Mouse (Mus musculus): ENCODE data around the gene Cops7b. TPM values are rescaled to one million over a fixed set of nuclear protein-coding genes. Genes with fewer than 3 reads are reported as not detected.
"Not testable (repeated sequence)": the region's sequence is repeated elsewhere in the genome, so short reads cannot be mapped to it uniquely, and the experiment has no call there.

The Cops7b gene
- 53.5 and 60.6 TPM in 2 replicates for polyA plus RNA-seq (2015; fragmentation: Nextera tagmentation; extraction: Ambion mirVana)

DNA sequence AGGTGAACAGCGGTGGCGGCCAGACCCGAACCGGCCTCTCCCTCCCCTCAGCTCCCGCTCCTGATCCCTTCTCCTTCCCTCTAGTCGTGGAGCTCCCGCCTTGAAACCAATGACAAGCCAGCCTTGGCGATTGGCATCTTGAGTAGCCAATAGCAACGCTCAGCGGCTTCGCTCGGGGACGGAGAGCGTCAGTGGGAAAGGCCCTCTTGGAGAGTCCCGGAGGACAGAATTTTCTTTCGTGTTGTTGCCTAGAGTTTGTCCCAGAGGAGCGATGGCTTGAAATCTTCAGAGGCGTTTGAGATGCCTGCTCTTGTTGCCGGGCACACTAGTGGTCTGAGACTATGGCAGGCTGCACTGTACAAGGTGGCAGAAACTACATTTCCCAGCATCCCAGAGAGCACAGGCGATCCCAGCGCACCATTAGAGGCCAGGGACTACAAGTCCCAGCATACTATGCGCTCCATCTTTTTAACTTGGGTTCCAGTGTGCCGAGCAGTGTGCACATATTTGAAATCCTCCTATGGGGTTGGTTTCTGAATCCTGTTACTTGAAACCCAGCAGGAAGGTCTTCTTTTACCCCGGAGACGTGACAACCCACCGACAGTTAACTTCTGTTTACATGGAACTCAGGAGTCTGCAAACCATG, at the start of gene Cops7b, which contains the start of gene Pde6d:
Cops7b (plus strand) TSS at position 454 of the 646 bp plus-strand sequence.
Pde6d (minus strand) TSS at position 179 of the 646 bp plus-strand sequence.
- Histone ChIP-seq H3K4me1 (replicated peaks) (peaks cover 17% of the 10 kb centered on the region), H3K9ac (peak within 1 kb of the TSS; percentile 85), H3K4me3 (peak within 1 kb of the TSS; percentile 69), H3K9me3 (no peaks in the 10 kb centered on the region), H3K36me3 (no peaks in the 10 kb centered on the region), H3K27me3 (no peaks in the 10 kb centered on the region), H3K4me2 (peak within 1 kb of the TSS; percentile 71), H3K27ac (replicated peaks) (peak within 1 kb of the TSS; percentile 75)
- peak; percentile 98 for ATAC-seq (ENCODE audit: low read depth)
- WGBS = under 1% methylated on average over 26 of the region's 26 CpGs

- 78% methylated on average over 6 of the region's 6 CpGs for WGBS
- H3K9ac ChIP-seq = no peak overlapping the region
- no peak overlapping the region for H3K4me2 ChIP-seq
- no peak overlapping the region for H3K4me3 ChIP-seq
- no peak for ATAC-seq (ENCODE audit: low read depth)
- H3K36me3 ChIP-seq = peaks cover 25% of the 10 kb centered on the region
- no peaks in the 10 kb centered on the region for H3K9me3 ChIP-seq
- H3K4me1 ChIP-seq (replicated peaks) = peaks cover 35% of the 10 kb centered on the region
- H3K27me3 ChIP-seq = no peaks in the 10 kb centered on the region
- 0 out of 2 replicates have a peak overlapping the region, but pooled peaks have one; percentile 18 for H3K27ac ChIP-seq (replicated peaks)
Observed at GRCm38 (mm10) chr1:86533411-86534130, 49.1 kb upstream of the Cops7b start.

DNA sequence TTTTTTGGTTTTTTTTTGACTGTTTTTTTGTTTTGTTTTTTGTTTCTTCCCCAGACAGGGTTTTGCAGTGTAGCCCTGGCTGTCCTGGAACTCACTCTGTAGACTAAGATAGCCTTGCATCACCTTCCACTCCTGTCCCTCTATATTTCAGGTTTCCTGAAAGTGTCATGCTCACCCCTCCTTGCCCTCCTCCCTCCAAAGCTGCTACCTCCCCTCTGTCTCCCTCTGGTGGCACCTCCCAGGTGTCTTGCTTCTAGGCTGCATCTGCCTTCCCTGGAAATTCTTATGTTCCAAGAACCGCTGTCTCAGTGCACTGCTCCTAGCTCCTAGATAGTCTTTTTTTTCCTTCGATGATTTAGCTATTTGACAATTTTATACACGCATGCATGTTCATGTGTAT, 44.3 kb upstream of the Cops7b start:
- Histone ChIP-seq H3K36me3 (peaks cover 30% of the 10 kb centered on the region), H3K9me3 (no peaks in the 10 kb centered on the region), H3K9ac (no peak overlapping the region), H3K4me3 (no peak overlapping the region), H3K27ac (replicated peaks) (no peak overlapping the region), H3K4me2 (no peak overlapping the region), H3K27me3 (no peaks in the 10 kb centered on the region), H3K4me1 (replicated peaks) (no peaks in the 10 kb centered on the region; the same call in 1 of the 2 replicates)
- ATAC-seq (ENCODE audit: low read depth) = no peak
- WGBS = 70% methylated on average over 3 of the region's 3 CpGs

DNA sequence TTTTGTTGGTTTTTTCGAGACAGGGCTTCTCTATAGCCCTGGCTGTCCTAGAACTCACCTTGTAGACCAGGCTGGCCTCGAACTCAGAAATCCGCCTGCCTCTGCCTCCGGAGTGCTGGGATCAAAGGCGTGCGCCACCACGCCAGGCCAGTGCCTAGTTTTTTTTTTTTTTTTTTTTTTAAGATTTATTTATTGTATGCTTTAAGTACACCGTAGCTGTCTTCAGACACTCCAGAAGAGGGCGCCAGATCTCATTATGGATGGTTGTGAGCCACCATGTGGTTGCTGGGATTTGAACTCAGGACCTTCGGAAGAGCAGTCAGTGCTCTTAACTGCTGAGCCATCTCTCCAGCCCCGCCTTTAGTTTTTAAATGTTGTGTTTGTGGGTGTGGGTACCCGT, 43.1 kb upstream of the Cops7b start:
- H3K9me3 ChIP-seq; H3K4me1 ChIP-seq (replicated peaks); H3K27ac ChIP-seq (replicated peaks); H3K27me3 ChIP-seq; H3K4me2 ChIP-seq; H3K4me3 ChIP-seq; H3K9ac ChIP-seq; ATAC-seq (ENCODE audit: low read depth): not testable (repeated sequence)
- peaks cover 42% of the 10 kb centered on the region for H3K36me3 ChIP-seq
- 86% methylated on average over 12 of the region's 12 CpGs for WGBS

DNA sequence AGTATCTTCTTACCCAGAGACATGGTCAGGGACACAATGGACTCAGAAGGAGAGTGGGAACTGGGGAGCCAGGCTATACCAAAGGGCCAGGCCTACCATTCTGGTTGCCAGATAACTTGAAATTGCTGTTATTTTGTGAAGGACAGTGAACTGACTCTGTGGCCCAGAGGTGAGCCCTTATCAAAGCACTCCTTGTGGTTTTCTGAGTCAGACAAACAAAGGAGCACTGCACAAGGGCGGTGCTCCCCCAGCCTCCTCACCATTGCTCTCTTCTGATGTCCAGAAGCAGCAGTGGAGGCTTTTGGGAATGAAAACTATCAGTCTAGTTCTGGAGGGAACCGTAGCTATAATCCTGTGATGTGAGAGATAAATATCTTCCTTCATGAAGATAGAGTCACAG, 40.1 kb upstream of the Cops7b start:
- Histone ChIP-seq H3K4me2 (no peak overlapping the region), H3K4me1 (replicated peaks) (no peaks in the 10 kb centered on the region), H3K9ac (no peak overlapping the region), H3K27ac (replicated peaks) (no peak overlapping the region), H3K27me3 (no peaks in the 10 kb centered on the region), H3K36me3 (peaks cover 64% of the 10 kb centered on the region), H3K9me3 (no peaks in the 10 kb centered on the region), H3K4me3 (no peak overlapping the region)
- WGBS = 92% methylated on average over 2 of the region's 2 CpGs
- ATAC-seq (ENCODE audit: low read depth) = no peak

GRCm38 (mm10) chr1:86546797-86547196, 35.9 kb upstream of the Cops7b start:
- Histone ChIP-seq H3K9ac (no peak overlapping the region), H3K27me3 (no peaks in the 10 kb centered on the region), H3K4me3 (no peak overlapping the region), H3K4me1 (replicated peaks) (no peaks in the 10 kb centered on the region), H3K9me3 (no peaks in the 10 kb centered on the region), H3K36me3 (peaks cover 61% of the 10 kb centered on the region), H3K4me2 (no peak overlapping the region), H3K27ac (replicated peaks) (no peak overlapping the region)
- ATAC-seq (ENCODE audit: low read depth) = no peak
- 60% methylated on average over 3 of the region's 3 CpGs for WGBS

- no peak for ATAC-seq (ENCODE audit: low read depth)
- no peak overlapping the region for H3K27ac ChIP-seq (replicated peaks)
- H3K9me3 ChIP-seq = no peaks in the 10 kb centered on the region
- no peak overlapping the region for H3K9ac ChIP-seq
- no peak overlapping the region for H3K4me3 ChIP-seq
- H3K36me3 ChIP-seq = peaks cover 28% of the 10 kb centered on the region
- H3K27me3 ChIP-seq = no peaks in the 10 kb centered on the region
- 92% methylated on average over 4 of the region's 4 CpGs for WGBS
- H3K4me1 ChIP-seq (replicated peaks) = no peaks in the 10 kb centered on the region
- H3K4me2 ChIP-seq = no peak overlapping the region
Observed at GRCm38 (mm10) chr1:86551299-86551698, 31.4 kb upstream of the Cops7b start.

DNA sequence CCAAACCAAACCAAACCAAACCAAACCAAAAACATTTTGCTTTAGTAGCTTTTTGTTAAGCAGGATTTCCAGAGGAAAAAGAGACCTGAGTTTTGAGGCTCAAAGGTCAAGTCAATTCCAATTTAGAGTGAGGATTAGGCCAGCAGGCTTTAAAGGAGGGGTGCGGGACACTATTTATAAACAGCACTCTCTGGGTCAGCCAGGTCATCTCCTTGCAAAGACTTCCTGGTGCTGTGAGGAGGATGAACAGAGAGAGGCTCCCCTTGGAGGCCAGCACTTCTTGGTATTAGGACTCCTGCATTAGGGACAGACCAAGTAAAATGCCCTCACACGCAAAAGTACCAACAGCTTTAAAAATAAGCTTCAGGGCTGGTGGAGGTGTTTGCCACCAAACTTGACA, 30.8 kb upstream of the Cops7b start:
- H3K9ac ChIP-seq = no peak overlapping the region
- H3K4me1 ChIP-seq (replicated peaks) = no peaks in the 10 kb centered on the region
- no peak for ATAC-seq (ENCODE audit: low read depth)
- H3K36me3 ChIP-seq = peaks cover 26% of the 10 kb centered on the region
- H3K4me3 ChIP-seq = no peak overlapping the region
- WGBS = 75% methylated on average over 2 of the region's 2 CpGs
- H3K27me3 ChIP-seq = no peaks in the 10 kb centered on the region
- no peak overlapping the region for H3K27ac ChIP-seq (replicated peaks)
- H3K9me3 ChIP-seq = no peaks in the 10 kb centered on the region
- no peak overlapping the region for H3K4me2 ChIP-seq

- Histone ChIP-seq H3K27me3 (no peaks in the 10 kb centered on the region), H3K36me3 (peaks cover 30% of the 10 kb centered on the region), H3K4me1 (replicated peaks) (no peaks in the 10 kb centered on the region), H3K4me2 (no peak overlapping the region), H3K9ac (no peak overlapping the region), H3K4me3 (no peak overlapping the region), H3K9me3 (no peaks in the 10 kb centered on the region), H3K27ac (replicated peaks) (no peak overlapping the region)
- ATAC-seq (ENCODE audit: low read depth) = no peak
- WGBS = 91% methylated on average over 3 of the region's 3 CpGs
Observed at GRCm38 (mm10) chr1:86555665-86556064, 27.0 kb upstream of the Cops7b start.

DNA sequence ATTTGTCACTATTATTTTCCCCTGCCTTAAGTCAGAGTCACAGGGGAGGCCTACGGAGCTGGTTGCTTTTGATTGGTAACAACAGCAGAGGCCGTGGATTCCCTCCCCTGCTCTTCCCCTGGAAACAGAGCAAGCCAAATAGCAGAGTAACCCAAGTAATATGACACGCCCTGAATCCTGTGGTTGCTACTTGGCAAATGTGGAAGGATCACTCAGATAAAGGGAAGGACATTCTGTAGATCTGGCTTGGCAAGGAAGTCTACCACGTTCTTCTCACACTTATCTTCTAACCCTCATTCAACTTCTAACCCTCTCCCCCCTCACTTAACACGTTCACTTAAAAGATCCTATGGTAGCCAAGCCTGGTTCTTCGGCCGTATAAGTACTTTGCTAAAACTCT, 24.8 kb upstream of the Cops7b start:
- Histone ChIP-seq H3K4me2 (no peak overlapping the region), H3K9me3 (no peaks in the 10 kb centered on the region), H3K4me1 (replicated peaks) (no peaks in the 10 kb centered on the region), H3K36me3 (peaks cover 39% of the 10 kb centered on the region), H3K27me3 (no peaks in the 10 kb centered on the region), H3K4me3 (no peak overlapping the region), H3K9ac (no peak overlapping the region), H3K27ac (replicated peaks) (no peak overlapping the region)
- ATAC-seq (ENCODE audit: low read depth) = no peak
- 76% methylated on average over 7 of the region's 7 CpGs for WGBS

DNA sequence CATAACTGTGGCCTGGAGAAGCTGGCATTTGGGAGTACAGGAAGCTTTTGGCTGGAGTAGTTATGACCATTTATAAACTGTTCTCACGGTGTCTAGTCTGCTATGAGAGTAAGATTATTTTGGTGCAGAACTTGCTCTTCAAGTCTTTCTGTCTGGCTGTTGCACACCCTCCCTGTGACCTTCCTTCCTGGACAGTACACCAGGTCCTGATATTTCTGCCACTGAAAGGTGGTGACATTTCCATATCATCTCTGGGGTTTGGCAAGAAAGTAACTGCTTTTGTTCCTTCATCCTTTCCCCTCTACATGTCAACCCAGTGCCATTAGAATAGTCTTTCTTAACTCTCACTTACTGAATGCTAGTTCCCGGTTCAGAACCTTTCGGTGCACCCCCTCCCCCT, 23.5 kb upstream of the Cops7b start:
- H3K9me3 ChIP-seq = no peaks in the 10 kb centered on the region
- H3K4me1 ChIP-seq (replicated peaks) = no peaks in the 10 kb centered on the region
- H3K27me3 ChIP-seq = no peaks in the 10 kb centered on the region
- peaks cover 53% of the 10 kb centered on the region for H3K36me3 ChIP-seq
- ATAC-seq (ENCODE audit: low read depth) = no peak
- no peak overlapping the region for H3K27ac ChIP-seq (replicated peaks)
- no peak overlapping the region for H3K9ac ChIP-seq
- WGBS = 91% methylated on average over 3 of the region's 3 CpGs
- no peak overlapping the region for H3K4me3 ChIP-seq
- no peak overlapping the region for H3K4me2 ChIP-seq

GRCm38 (mm10) chr1:86562663-86563062, 20.0 kb upstream of the Cops7b start:
- no peaks in the 10 kb centered on the region for H3K9me3 ChIP-seq
- H3K36me3 ChIP-seq = peaks cover 34% of the 10 kb centered on the region
- 91% methylated on average over 2 of the region's 2 CpGs for WGBS
- H3K4me3 ChIP-seq = no peak overlapping the region
- H3K27me3 ChIP-seq = no peaks in the 10 kb centered on the region
- no peak for ATAC-seq (ENCODE audit: low read depth)
- no peaks in the 10 kb centered on the region for H3K4me1 ChIP-seq (replicated peaks)
- no peak overlapping the region for H3K4me2 ChIP-seq
- H3K27ac ChIP-seq (replicated peaks) = no peak overlapping the region
- no peak overlapping the region for H3K9ac ChIP-seq
